Mouse (Mus musculus) neutrophil, adult 5-6 weeks (primary cell): ENCODE data around the gene Mecom. TPM values are rescaled to one million over a fixed set of nuclear protein-coding genes. Genes with fewer than 3 reads are reported as not detected.

Source experiments
- ATAC-seq: fragments of 151-379, 151-347 bp; 2 replicates; pipeline ENCODE4 v1.8.0; 2017; ENCODE audit warnings: mild to moderate bottlenecking, moderate TSS enrichment; ENCODE audit not compliant: insufficient number of reproducible peaks, poor library complexity, low FRiP score, severe bottlenecking; ENCODE audit errors: extremely low read depth
- total RNA-seq: library from RNA; stranded (forward); fragments of 200-1000 nt; gene quantifications from 2 replicates; pipeline ENCODE4 v1.2.3, GENCODE M21; 2017

Mecom gene
- total RNA-seq, 1 experiment from 2014 or later, result not detected

GRCm38 (mm10) chr3:30105194-30105823 is 442.5 kb downstream of the Mecom start:
- no peak for ATAC-seq

GRCm38 (mm10) chr3:30104515-30105098 is 443.2 kb downstream of the Mecom start:
- no peak for ATAC-seq

GRCm38 (mm10) chr3:30101146-30101545 is 446.7 kb downstream of the Mecom start:
- ATAC-seq, result no peak

GRCm38 (mm10) chr3:30097713-30098112 is 450.1 kb downstream of the Mecom start:
- no peak for ATAC-seq

- ATAC-seq, result no peak
Measured at GRCm38 (mm10) chr3:30097129-30097528, 450.7 kb downstream of the Mecom start.

GRCm38 (mm10) chr3:30093005-30093404 is 454.8 kb downstream of the Mecom start:
- no peak for ATAC-seq

GRCm38 (mm10) chr3:30092481-30092880 is 455.3 kb downstream of the Mecom start:
- no peak for ATAC-seq

GRCm38 (mm10) chr3:30091860-30092259 is 455.9 kb downstream of the Mecom start:
- ATAC-seq, result no peak

- ATAC-seq, result no peak
Measured at GRCm38 (mm10) chr3:30091401-30091800, 456.4 kb downstream of the Mecom start.

- ATAC-seq, result no peak
Measured at GRCm38 (mm10) chr3:30086139-30086538, 461.7 kb downstream of the Mecom start.

GRCm38 (mm10) chr3:30083842-30084241 is 464.0 kb downstream of the Mecom start:
- ATAC-seq, result no peak

GRCm38 (mm10) chr3:30083268-30083667 is 464.5 kb downstream of the Mecom start:
- ATAC-seq, result no peak

- ATAC-seq, result no peak
Measured at GRCm38 (mm10) chr3:30080827-30081226, 467.0 kb downstream of the Mecom start.

- no peak for ATAC-seq
Measured at GRCm38 (mm10) chr3:30076522-30076921, 471.3 kb downstream of the Mecom start.

- no peak for ATAC-seq
Measured at GRCm38 (mm10) chr3:30071271-30071670, 476.5 kb downstream of the Mecom start.

GRCm38 (mm10) chr3:30066519-30066918 is 481.3 kb downstream of the Mecom start:
- no peak for ATAC-seq

GRCm38 (mm10) chr3:30060058-30060457 is 487.8 kb downstream of the Mecom start:
- no peak for ATAC-seq

- ATAC-seq, result no peak
Measured at GRCm38 (mm10) chr3:30059615-30060014, 488.2 kb downstream of the Mecom start.

- no peak for ATAC-seq
Measured at GRCm38 (mm10) chr3:30051287-30051686, 496.5 kb downstream of the Mecom start.

GRCm38 (mm10) chr3:30050795-30051194 is 497.0 kb downstream of the Mecom start:
- ATAC-seq, result no peak

GRCm38 (mm10) chr3:30048792-30049191 is 499.0 kb downstream of the Mecom start:
- ATAC-seq, result no peak
